Mouse (Mus musculus): Measurements from ENCODE around the gene Sec14l2. TPM values are rescaled to one million over a fixed set of nuclear protein-coding genes. Genes with fewer than 3 reads are reported as not detected.

Gene Sec14l2
- total and polyA plus RNA-seq, 3 experiments: 16.7 to 24.2 (median 21.5) TPM

DNA sequence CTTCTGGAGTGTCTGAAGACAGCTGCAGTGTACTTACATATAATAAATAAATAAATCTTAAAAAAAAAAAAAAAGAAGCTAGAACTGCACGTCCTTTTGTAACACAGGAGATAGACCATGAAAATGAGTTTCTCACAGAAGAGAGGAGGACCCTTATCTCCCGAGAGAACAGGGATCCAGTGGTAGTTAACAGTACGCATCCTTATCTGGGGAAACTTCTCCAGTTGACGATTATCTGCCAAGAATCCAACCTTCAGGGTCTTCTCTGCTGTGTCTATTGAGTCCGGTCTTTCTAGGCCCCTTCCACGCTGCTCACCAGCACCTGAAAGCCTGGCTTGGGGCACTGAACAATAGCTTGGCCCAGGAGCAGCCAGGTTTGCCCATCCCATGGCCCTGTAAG is 9.2 kb downstream of the Sec14l2 start:
- H3K79me2 ChIP-seq (replicated peaks; ENCODE audit: control insufficient read depth, extremely low read depth, insufficient read depth, poor library complexity, severe bottlenecking): no peaks in the 10 kb centered on the region
- no peaks in the 10 kb centered on the region for H3K4me1 ChIP-seq (ENCODE audit: control insufficient read depth in 1 of 2, insufficient read depth in 2 of 2)
- no peak overlapping the region for H3K4me3 ChIP-seq (replicated peaks in 1 of 3; ENCODE audit: low read depth in 2 of 3, low read length in 2 of 3, poor library complexity in 1 of 3)
- H3K9me3 ChIP-seq (replicated peaks; ENCODE audit: low read length): no peaks in the 10 kb centered on the region
- peaks cover 41 to 89% of the 10 kb centered on the region in 2 experiments for H3K36me3 ChIP-seq (replicated peaks in 1 of 2; ENCODE audit: control insufficient read depth in 1 of 2, insufficient read depth in 1 of 2, low read length in 1 of 2)
- no peak for DNase-seq (ENCODE audit: extremely low read depth)
- dilution Hi-C loops (cut with MboI; ENCODE audit: extremely low pct_ligation_motif_present, extremely low pct_unique_long_range_greater_than_20kb, low sequenced_read_pairs): no loop called here
- no peak overlapping the region for H3K9ac ChIP-seq (ENCODE audit: insufficient read depth, low read depth)
- H3K27ac ChIP-seq (ENCODE audit: insufficient read depth, low read depth): no peak overlapping the region
- no peak overlapping the region for H3K4me2 ChIP-seq (ENCODE audit: insufficient read depth, low read depth, poor library complexity, severe bottlenecking)
- no peaks in the 10 kb centered on the region for H3K27me3 ChIP-seq (replicated peaks)
- no peak for TF ChIP-seq CHD1 (IDR thresholded peaks at IDR 0.05; ENCODE audit: low read depth, low read length)
- TF ChIP-seq ETS1 (conservative IDR thresholded peaks at IDR 0.05; ENCODE audit: low read depth, low read length): no peak
- TF ChIP-seq ZMIZ1 (IDR thresholded peaks at IDR 0.05; ENCODE audit: low read depth, low read length): no peak
- no peak for TF ChIP-seq MYC (IDR thresholded peaks at IDR 0.05; ENCODE audit: low read depth, low read length)
- TF ChIP-seq JUN (IDR thresholded peaks at IDR 0.05; ENCODE audit: insufficient read depth, low read depth, low read length): no peak
- no peak for TF ChIP-seq ELF1 (IDR thresholded peaks at IDR 0.05; ENCODE audit: low read depth, low read length)
- no peak for TF ChIP-seq CHD2 (IDR thresholded peaks at IDR 0.05; ENCODE audit: low read length)
- TF ChIP-seq SIN3A (IDR thresholded peaks at IDR 0.05; ENCODE audit: low read length): no peak
- no peak for TF ChIP-seq MAFK (IDR thresholded peaks at IDR 0.05; ENCODE audit: insufficient replicate concordance, low read length)
- no peak for TF ChIP-seq ZKSCAN1 (IDR thresholded peaks at IDR 0.05; ENCODE audit: borderline replicate concordance, low read depth, low read length)
- TF ChIP-seq GABPA (IDR thresholded peaks at IDR 0.05; ENCODE audit: insufficient replicate concordance, low read depth, low read length): no peak
- no peak for TF ChIP-seq MXI1 (IDR thresholded peaks at IDR 0.05; ENCODE audit: low read depth, low read length)
- TF ChIP-seq JUND (conservative IDR thresholded peaks at IDR 0.05; ENCODE audit: low read depth, low read length): no peak
- TF ChIP-seq MAZ (IDR thresholded peaks at IDR 0.05; ENCODE audit: low read depth, low read length): no peak
- in situ Hi-C loops (cut with MboI; ENCODE audit: low pct_ligation_motif_present, low pct_unique_long_range_greater_than_20kb, low sequenced_read_pairs): no loop called here

GRCm38 (mm10) chr11:4113496-4113895 is 9.7 kb downstream of the Sec14l2 start:
- TF ChIP-seq MAX (IDR thresholded peaks at IDR 0.05; ENCODE audit: low read length) (no peak), RAD21 (IDR thresholded peaks at IDR 0.05; ENCODE audit: low read depth, low read length) (no peak), MXI1 (IDR thresholded peaks at IDR 0.05; ENCODE audit: low read depth, low read length) (no peak), HCFC1 (IDR thresholded peaks at IDR 0.05; ENCODE audit: low read depth, low read length) (no peak), BHLHE40 (IDR thresholded peaks at IDR 0.05; ENCODE audit: low read depth, low read length) (no peak), TCF12 (IDR thresholded peaks at IDR 0.05; ENCODE audit: low read depth, low read length) (no peak), USF1 (IDR thresholded peaks at IDR 0.05; ENCODE audit: low read depth, low read length) (no peak), USF2 (conservative IDR thresholded peaks at IDR 0.05; ENCODE audit: low read depth, low read length) (no peak)
- Histone ChIP-seq H3K79me2 (replicated peaks; ENCODE audit: control insufficient read depth, extremely low read depth, insufficient read depth, poor library complexity, severe bottlenecking) (no peaks in the 10 kb centered on the region), H3K27ac (ENCODE audit: insufficient read depth, low read depth) (no peak overlapping the region), H3K4me1 (ENCODE audit: control insufficient read depth in 1 of 2, insufficient read depth in 2 of 2) (no peaks in the 10 kb centered on the region), H3K9ac (ENCODE audit: insufficient read depth, low read depth) (no peak overlapping the region), H3K27me3 (replicated peaks) (no peaks in the 10 kb centered on the region), H3K36me3 (replicated peaks in 1 of 2; ENCODE audit: control insufficient read depth in 1 of 2, insufficient read depth in 1 of 2, low read length in 1 of 2) (peaks cover 46 to 89% of the 10 kb centered on the region in 2 experiments), H3K9me3 (replicated peaks; ENCODE audit: low read length) (no peaks in the 10 kb centered on the region), H3K4me2 (ENCODE audit: insufficient read depth, low read depth, poor library complexity, severe bottlenecking) (no peak overlapping the region), H3K4me3 (replicated peaks in 1 of 3; ENCODE audit: low read depth in 2 of 3, low read length in 2 of 3, poor library complexity in 1 of 3) (no peak overlapping the region)
- dilution Hi-C loops (cut with MboI; ENCODE audit: extremely low pct_ligation_motif_present, extremely low pct_unique_long_range_greater_than_20kb, low sequenced_read_pairs) (no loop called here), in situ Hi-C loops (cut with MboI; ENCODE audit: low pct_ligation_motif_present, low pct_unique_long_range_greater_than_20kb, low sequenced_read_pairs) (no loop called here)
- DNase-seq (ENCODE audit: extremely low read depth): no peak

All from CH12.LX (cell line).